Mouse (Mus musculus): Measurements from ENCODE around the gene Kcnab1.
"Not testable (repeated sequence)": the region's sequence is repeated elsewhere in the genome, so short reads cannot be mapped to it uniquely, and the experiment has no call there.

Kcnab1 gene

GRCm38 (mm10) chr3:65363438-65363837, 254.3 kb downstream of the Kcnab1 start:
- intact Hi-C loops (cut with DNase I): no loop called here

- intact Hi-C loops (cut with DNase I): no loop called here
Measured at GRCm38 (mm10) chr3:65365184-65365583, 256.0 kb downstream of the Kcnab1 start.

- intact Hi-C loops (cut with DNase I): no loop called here
Measured at GRCm38 (mm10) chr3:65365921-65366710, 256.9 kb downstream of the Kcnab1 start.

- intact Hi-C loops (cut with DNase I): no loop called here
Measured at GRCm38 (mm10) chr3:65367944-65368343, 258.8 kb downstream of the Kcnab1 start.

- intact Hi-C loops (cut with DNase I): no loop called here
Measured at GRCm38 (mm10) chr3:65372552-65372951, 263.4 kb downstream of the Kcnab1 start.

- intact Hi-C loops (cut with DNase I): no loop called here
Measured at GRCm38 (mm10) chr3:65373594-65374182, 264.5 kb downstream of the Kcnab1 start.

- intact Hi-C loops (cut with DNase I): no loop called here
Measured at GRCm38 (mm10) chr3:65374729-65375128, 265.5 kb downstream of the Kcnab1 start.

- intact Hi-C loops (cut with DNase I): no loop called here
Measured at GRCm38 (mm10) chr3:65378724-65379123, 269.5 kb downstream of the Kcnab1 start.

- intact Hi-C loops (cut with DNase I): loop anchor here (10.0 kb wide), 2 partner anchors 285 to 485 kb away; partner anchors contain the start of gene Lekr1
Measured at GRCm38 (mm10) chr3:65379884-65380539, 270.8 kb downstream of the Kcnab1 start.

- intact Hi-C loops (cut with DNase I): loop anchor here (10.0 kb wide), 2 partner anchors 284 to 484 kb away; partner anchors contain the start of gene Lekr1
Measured at GRCm38 (mm10) chr3:65381094-65381493, 271.9 kb downstream of the Kcnab1 start.

- intact Hi-C loops (cut with DNase I): loop anchor here (10.0 kb wide), 2 partner anchors 280 to 480 kb away; partner anchors contain the start of gene Lekr1
Measured at GRCm38 (mm10) chr3:65384431-65384830, 275.2 kb downstream of the Kcnab1 start.

- intact Hi-C loops (cut with DNase I): loop anchor here (5.0 to 10.0 kb wide), 3 partner anchors 279 to 542 kb away; partner anchors contain the start of gene Lekr1
Measured at GRCm38 (mm10) chr3:65385771-65386170, 276.6 kb downstream of the Kcnab1 start.

- intact Hi-C loops (cut with DNase I): loop anchor here (5.0 kb wide), 1 partner anchor 136 kb away; the partner anchor contains the start of gene Tiparp
Measured at GRCm38 (mm10) chr3:65391222-65391783, 282.1 kb downstream of the Kcnab1 start.

GRCm38 (mm10) chr3:65391784-65392420, 282.7 kb downstream of the Kcnab1 start:
- intact Hi-C loops (cut with DNase I): loop anchor here (5.0 kb wide), 1 partner anchor 135 kb away; the partner anchor contains the start of gene Tiparp

GRCm38 (mm10) chr3:65392421-65392817, 283.2 kb downstream of the Kcnab1 start, which contains the start of gene Ssr3:
Gene Ssr3, minus strand, starts transcription at chr3:65392623.
- intact Hi-C loops (cut with DNase I): loop anchor here (5.0 kb wide), 1 partner anchor 135 kb away; the partner anchor contains the start of gene Tiparp

GRCm38 (mm10) chr3:65395111-65395510, 285.9 kb downstream of the Kcnab1 start:
- intact Hi-C loops (cut with DNase I): not testable (repeated sequence)

- intact Hi-C loops (cut with DNase I): no loop called here
Measured at GRCm38 (mm10) chr3:65396835-65397504, 287.8 kb downstream of the Kcnab1 start.

- intact Hi-C loops (cut with DNase I): no loop called here
Measured at GRCm38 (mm10) chr3:65397566-65397965, 288.4 kb downstream of the Kcnab1 start.

GRCm38 (mm10) chr3:65405781-65406180, 296.6 kb downstream of the Kcnab1 start:
- intact Hi-C loops (cut with DNase I): no loop called here

- intact Hi-C loops (cut with DNase I): no loop called here
Measured at GRCm38 (mm10) chr3:65407891-65408290, 298.7 kb downstream of the Kcnab1 start.

Data from adrenal gland (tissue).